Mouse (Mus musculus): ENCODE measurements at regions not wholly inside any gene's neighbourhood (a gene's known extent, or its start where the extent isn't known, plus 50 kb on each side); places are given as distances from the start of the nearest gene placed in this dataset.

DNA sequence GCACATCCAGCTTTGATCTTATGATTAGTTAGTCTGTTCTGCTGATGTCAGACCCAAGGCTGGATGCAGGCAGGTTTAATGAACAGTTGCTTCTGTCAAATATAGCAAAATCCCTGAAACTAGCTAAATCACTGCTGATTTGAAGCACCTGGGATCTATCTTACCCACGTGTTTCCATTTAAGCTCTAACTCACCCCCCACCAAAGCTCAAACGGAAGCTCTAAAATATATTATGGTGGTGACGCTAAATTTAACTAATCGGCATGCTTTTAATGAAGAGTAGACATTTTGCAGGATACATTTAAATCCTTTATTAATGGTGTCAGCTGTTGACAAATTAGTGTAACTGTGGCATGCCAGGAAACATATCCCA is 241.3 kb upstream of the Pitrm1 start:
- TF ChIP-seq POLR2A (IDR thresholded peaks at IDR 0.05; ENCODE audit: borderline replicate concordance, extremely low read depth, low read depth, low read length) (no peak), CTCF (IDR thresholded peaks at IDR 0.05; ENCODE audit: insufficient read depth, low read length) (no peak)

Measured in lung, adult 2 months (tissue).